Mouse (Mus musculus): ENCODE measurements around the gene Capn2. TPM values are rescaled to one million over a fixed set of nuclear protein-coding genes. Genes with fewer than 3 reads are reported as not detected.
A peak's percentile ranks its signal among the peaks of the same experiment; 100 is the strongest.

Capn2 gene
- total and polyA plus RNA-seq, 3 experiments: 0.33 TPM; not detected in 2

DNA sequence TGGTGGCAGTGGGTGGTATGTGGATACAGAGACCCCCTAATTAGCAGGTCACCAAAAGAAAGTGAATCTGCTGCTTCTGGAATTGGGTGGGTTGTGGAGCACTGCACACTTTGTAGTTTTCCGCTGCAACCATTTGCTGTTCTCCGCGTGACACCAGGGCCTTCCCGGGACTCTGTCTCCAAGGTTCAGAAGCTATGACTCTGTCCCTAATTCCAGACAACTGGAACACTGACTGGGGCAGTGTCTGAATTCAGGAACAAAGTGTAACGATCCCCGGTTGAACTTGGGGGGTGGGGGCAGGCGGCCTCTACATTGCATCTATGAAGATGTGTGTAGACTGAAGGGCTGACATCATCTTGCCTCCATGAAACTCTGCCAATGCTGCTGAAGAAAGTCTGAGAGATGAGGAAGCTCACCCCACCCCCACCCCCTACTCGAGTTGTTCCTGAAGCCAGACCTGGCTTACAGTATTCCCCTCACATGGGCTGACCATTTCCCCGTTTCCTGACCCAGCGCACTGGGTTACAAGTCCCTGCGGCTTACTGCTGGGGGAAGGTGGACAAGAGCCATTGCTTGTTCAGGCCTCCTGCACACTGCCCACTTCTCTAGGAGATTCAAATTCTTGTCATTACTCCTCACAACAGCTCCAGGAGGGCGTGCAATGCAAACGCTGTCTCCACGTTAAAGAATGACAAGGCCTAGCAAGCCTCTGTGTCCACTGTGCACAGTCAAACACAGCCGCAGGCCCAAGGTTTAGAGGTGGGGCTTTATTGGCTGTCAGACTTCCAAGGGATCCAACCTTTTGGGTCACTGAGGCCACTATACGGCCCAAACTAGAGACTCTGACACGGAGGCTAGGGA lies 22.9 kb downstream of the Capn2 start:
- no peak for DNase-seq (ENCODE audit: low spot score)
- TF ChIP-seq CTCF (IDR thresholded peaks at IDR 0.05; ENCODE audit: low read depth, low read length): no peak
- Histone ChIP-seq H3K4me3 (ENCODE audit: low read depth, low read length) (no peak overlapping the region), H3K36me3 (replicated peaks) (no peaks in the 10 kb centered on the region), H3K27me3 (ENCODE audit: insufficient read depth, low read length) (no peaks in the 10 kb centered on the region), H3K9me3 (replicated peaks) (no peaks in the 10 kb centered on the region), H3K4me1 (ENCODE audit: insufficient read depth, low read depth, low read length) (peaks cover 5% of the 10 kb centered on the region)
- no peak for ATAC-seq (ENCODE audit: extremely low read depth, insufficient number of reproducible peaks, low FRiP score, poor library complexity, severe bottlenecking)

GRCm38 (mm10) chr1:182491839-182492238 lies 25.6 kb downstream of the Capn2 start:
- Histone ChIP-seq H3K36me3 (replicated peaks) (no peaks in the 10 kb centered on the region), H3K4me3 (ENCODE audit: low read depth, low read length) (no peak overlapping the region), H3K9me3 (replicated peaks) (no peaks in the 10 kb centered on the region), H3K4me1 (ENCODE audit: insufficient read depth, low read depth, low read length) (peaks cover 5% of the 10 kb centered on the region), H3K27me3 (ENCODE audit: insufficient read depth, low read length) (no peaks in the 10 kb centered on the region)
- TF ChIP-seq CTCF (IDR thresholded peaks at IDR 0.05; ENCODE audit: low read depth, low read length): no peak
- no peak for TF ChIP-seq POLR2AphosphoS5 (IDR thresholded peaks at IDR 0.05; ENCODE audit: insufficient replicate concordance, low read depth, low read length)
- TF ChIP-seq TAL1 (conservative IDR thresholded peaks at IDR 0.05; ENCODE audit: low read depth, low read length): no peak
- TF ChIP-seq GATA2 (IDR thresholded peaks at IDR 0.05; ENCODE audit: borderline replicate concordance, low read depth, low read length): no peak
- no peak for TF ChIP-seq GATA1 (IDR thresholded peaks at IDR 0.05; ENCODE audit: borderline replicate concordance, low read length)
- ATAC-seq (ENCODE audit: extremely low read depth, insufficient number of reproducible peaks, low FRiP score, poor library complexity, severe bottlenecking): no peak
- DNase-seq (ENCODE audit: low spot score): no peak

DNA sequence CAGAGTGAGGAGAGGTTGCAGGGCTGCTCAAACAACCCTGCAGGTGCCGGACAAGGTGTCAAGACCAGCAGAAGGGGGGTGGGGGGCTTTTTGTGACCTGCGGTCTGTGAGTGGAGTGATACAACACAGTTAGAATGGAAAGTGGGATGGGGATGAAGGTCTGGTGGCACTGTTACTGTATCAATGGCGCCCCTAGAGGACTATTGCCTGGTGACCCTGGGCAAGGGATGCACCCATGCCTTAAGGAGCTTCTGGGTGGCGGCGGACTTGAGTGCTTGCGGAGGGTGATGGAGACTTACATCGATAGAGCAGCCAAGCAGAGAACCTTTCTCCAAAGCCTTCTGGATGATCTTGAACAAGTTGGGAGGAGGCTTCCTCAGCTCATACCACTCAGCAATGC lies 26.8 kb downstream of the Capn2 start:
- no peaks in the 10 kb centered on the region for H3K36me3 ChIP-seq (replicated peaks)
- TF ChIP-seq GATA1 (IDR thresholded peaks at IDR 0.05; ENCODE audit: borderline replicate concordance, low read length): no peak
- TF ChIP-seq POLR2AphosphoS5 (IDR thresholded peaks at IDR 0.05; ENCODE audit: insufficient replicate concordance, low read depth, low read length): no peak
- TF ChIP-seq CTCF (IDR thresholded peaks at IDR 0.05; ENCODE audit: low read depth, low read length): no peak
- DNase-seq (ENCODE audit: low spot score) (no peak), ATAC-seq (ENCODE audit: extremely low read depth, insufficient number of reproducible peaks, low FRiP score, poor library complexity, severe bottlenecking) (no peak)
- H3K9me3 ChIP-seq (replicated peaks): no peaks in the 10 kb centered on the region
- no peak overlapping the region for H3K4me3 ChIP-seq (ENCODE audit: low read depth, low read length)
- H3K27me3 ChIP-seq (ENCODE audit: insufficient read depth, low read length): no peaks in the 10 kb centered on the region
- peaks cover 5% of the 10 kb centered on the region for H3K4me1 ChIP-seq (ENCODE audit: insufficient read depth, low read depth, low read length)

DNA sequence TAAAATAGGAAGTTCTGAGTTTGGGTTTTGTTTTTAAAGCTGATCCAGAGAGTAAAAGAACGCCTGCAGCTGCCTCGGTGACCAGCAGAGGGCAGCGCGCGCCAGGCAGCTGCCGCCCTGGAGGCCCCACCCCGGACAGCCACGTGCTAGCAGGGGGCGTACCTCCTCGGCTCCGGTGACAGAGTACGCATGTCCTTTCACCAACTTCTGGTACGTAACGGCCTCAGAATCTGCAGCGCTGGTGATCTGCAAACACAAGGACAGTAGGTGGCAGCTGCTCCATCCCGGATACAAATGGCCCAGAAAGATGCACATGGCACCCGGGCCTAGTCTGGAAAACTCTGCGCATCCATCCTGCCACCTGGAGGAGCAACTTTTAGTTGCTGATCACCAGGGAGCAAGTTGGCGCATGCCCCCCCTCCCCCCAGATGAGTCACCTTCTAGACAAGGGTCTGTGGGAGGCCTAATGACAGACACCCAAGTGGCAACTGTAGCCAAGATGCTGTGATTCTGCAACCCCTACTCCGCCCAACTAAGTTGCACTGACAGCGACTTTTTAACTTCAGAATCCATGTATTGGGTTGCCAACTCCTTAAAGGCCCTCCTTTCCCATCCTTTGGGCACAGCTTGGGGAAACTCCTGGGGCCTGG lies 27.5 kb downstream of the Capn2 start:
- H3K9me3 ChIP-seq (replicated peaks): no peaks in the 10 kb centered on the region
- H3K36me3 ChIP-seq (replicated peaks): no peaks in the 10 kb centered on the region
- TF ChIP-seq GATA2 (IDR thresholded peaks at IDR 0.05; ENCODE audit: borderline replicate concordance, low read depth, low read length) (no peak), TAL1 (conservative IDR thresholded peaks at IDR 0.05; ENCODE audit: low read depth, low read length) (no peak), GATA1 (IDR thresholded peaks at IDR 0.05; ENCODE audit: borderline replicate concordance, low read length) (no peak), POLR2AphosphoS5 (IDR thresholded peaks at IDR 0.05; ENCODE audit: insufficient replicate concordance, low read depth, low read length) (no peak), CTCF (IDR thresholded peaks at IDR 0.05; ENCODE audit: low read depth, low read length) (peak; percentile 70)
- ATAC-seq (ENCODE audit: extremely low read depth, insufficient number of reproducible peaks, low FRiP score, poor library complexity, severe bottlenecking) (peak; percentile 88), DNase-seq (ENCODE audit: low spot score) (peak; percentile 75)
- peak overlapping the region; percentile 50; the same call in 1 of the 2 replicates for H3K4me3 ChIP-seq (ENCODE audit: low read depth, low read length)
- H3K4me1 ChIP-seq (ENCODE audit: insufficient read depth, low read depth, low read length): peaks cover 5% of the 10 kb centered on the region
- no peaks in the 10 kb centered on the region for H3K27me3 ChIP-seq (ENCODE audit: insufficient read depth, low read length)

DNA sequence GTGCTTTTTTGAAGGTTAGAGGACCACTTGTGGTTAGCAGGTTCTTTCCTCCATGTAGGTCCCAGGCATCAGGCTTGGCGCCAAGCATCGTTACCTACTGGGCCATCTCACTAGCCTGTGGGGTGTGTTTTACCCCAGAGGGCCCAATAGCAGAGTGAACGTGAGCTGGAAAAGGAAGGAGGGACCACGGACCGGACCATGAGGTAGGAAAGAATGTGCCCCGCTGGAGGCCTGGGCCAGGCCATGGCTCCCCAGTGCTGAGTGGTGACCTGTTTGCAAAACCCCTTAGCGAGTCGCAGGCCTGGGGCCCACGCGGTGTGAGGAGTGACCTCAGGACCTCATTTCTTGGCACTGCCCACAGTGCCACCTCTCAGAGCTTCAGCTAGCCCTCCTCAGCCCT lies 28.9 kb downstream of the Capn2 start:
- peaks cover 5% of the 10 kb centered on the region for H3K4me1 ChIP-seq (ENCODE audit: insufficient read depth, low read depth, low read length)
- no peaks in the 10 kb centered on the region for H3K36me3 ChIP-seq (replicated peaks)
- no peaks in the 10 kb centered on the region for H3K9me3 ChIP-seq (replicated peaks)
- ATAC-seq (ENCODE audit: extremely low read depth, insufficient number of reproducible peaks, low FRiP score, poor library complexity, severe bottlenecking) (no peak), DNase-seq (ENCODE audit: low spot score) (no peak)
- H3K27me3 ChIP-seq (ENCODE audit: insufficient read depth, low read length): no peaks in the 10 kb centered on the region
- no peak overlapping the region for H3K4me3 ChIP-seq (ENCODE audit: low read depth, low read length)
- TF ChIP-seq POLR2AphosphoS5 (IDR thresholded peaks at IDR 0.05; ENCODE audit: insufficient replicate concordance, low read depth, low read length) (no peak), GATA1 (IDR thresholded peaks at IDR 0.05; ENCODE audit: borderline replicate concordance, low read length) (no peak), CTCF (IDR thresholded peaks at IDR 0.05; ENCODE audit: low read depth, low read length) (no peak), TAL1 (conservative IDR thresholded peaks at IDR 0.05; ENCODE audit: low read depth, low read length) (no peak), GATA2 (IDR thresholded peaks at IDR 0.05; ENCODE audit: borderline replicate concordance, low read depth, low read length) (no peak)

DNA sequence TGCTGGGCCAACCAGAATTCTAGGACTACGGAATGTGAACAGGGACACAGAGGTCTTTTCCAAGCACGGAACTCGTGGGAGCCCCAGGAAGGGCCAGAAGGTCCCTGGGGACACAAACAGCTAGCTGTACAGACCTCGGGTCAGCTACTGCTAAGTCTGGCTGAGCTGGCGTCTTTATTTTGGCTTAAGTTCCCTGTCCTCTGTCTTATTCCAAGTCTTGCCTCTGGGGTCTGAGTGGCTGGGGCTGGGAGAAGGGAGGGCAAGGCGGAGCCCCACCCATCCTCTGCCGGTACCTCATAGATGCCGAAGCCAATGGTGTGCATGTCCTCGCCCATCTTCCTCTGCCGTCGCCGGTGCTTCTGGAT lies 33.5 kb downstream of the Capn2 start:
- ATAC-seq (ENCODE audit: extremely low read depth, insufficient number of reproducible peaks, low FRiP score, poor library complexity, severe bottlenecking) (no peak), DNase-seq (ENCODE audit: low spot score) (no peak)
- no peaks in the 10 kb centered on the region for H3K9me3 ChIP-seq (replicated peaks)
- H3K27me3 ChIP-seq (ENCODE audit: insufficient read depth, low read length): no peaks in the 10 kb centered on the region
- no peak overlapping the region for H3K4me3 ChIP-seq (ENCODE audit: low read depth, low read length)
- H3K4me1 ChIP-seq (ENCODE audit: insufficient read depth, low read depth, low read length): no peaks in the 10 kb centered on the region
- no peaks in the 10 kb centered on the region for H3K36me3 ChIP-seq (replicated peaks)
- TF ChIP-seq GATA1 (IDR thresholded peaks at IDR 0.05; ENCODE audit: borderline replicate concordance, low read length) (no peak), GATA2 (IDR thresholded peaks at IDR 0.05; ENCODE audit: borderline replicate concordance, low read depth, low read length) (no peak)
